Mouse (Mus musculus) heart, embryonic 12.5 days (tissue): ENCODE results near the gene Tmem200a. TPM values are rescaled to one million over a fixed set of nuclear protein-coding genes. Genes with fewer than 3 reads are reported as not detected.

Experiments
- ATAC-seq: fragments of 200-750 bp; cut with Nextera tagmentation; 2 replicates; pipeline ENCODE4 v1.8.0; 2017; ENCODE audit warnings: moderate TSS enrichment, moderate library complexity; ENCODE audit not compliant: insufficient number of reproducible peaks, low FRiP score
- H3K27ac ChIP-seq: fragments of 300-500 bp; sonication (generic); 2 replicates; pipeline ENCODE4 v1.5.1; 2016; ENCODE audit warnings: mild to moderate bottlenecking, moderate library complexity; ENCODE audit not compliant: poor library complexity, severe bottlenecking
- H3K27me3 ChIP-seq: fragments of 300-500 bp; sonication (generic); replicated peaks from 2 replicates; pipeline ENCODE4 v1.6.1; 2016; ENCODE audit warnings: mild to moderate bottlenecking, moderate library complexity
- H3K36me3 ChIP-seq: fragments of 300-500 bp; sonication (generic); 2 replicates; pipeline ENCODE4 v1.6.1; 2016; ENCODE audit warnings: mild to moderate bottlenecking, moderate library complexity
- H3K4me1 ChIP-seq: fragments of 300-500 bp; sonication (generic); replicated peaks from 2 replicates; pipeline ENCODE4 v1.6.1; 2016; ENCODE audit warnings: mild to moderate bottlenecking
- H3K4me2 ChIP-seq: fragments of 300-500 bp; sonication (generic); 2 replicates; pipeline ENCODE4 v1.6.1; 2016; ENCODE audit warnings: mild to moderate bottlenecking, moderate library complexity
- H3K4me3 ChIP-seq: fragments of 300-500 bp; sonication (generic); 2 replicates; pipeline ENCODE4 v1.5.1; 2016; ENCODE audit warnings: mild to moderate bottlenecking
- H3K9ac ChIP-seq: fragments of 300-500 bp; sonication (generic); 2 replicates; pipeline ENCODE4 v1.6.1; 2016; ENCODE audit warnings: mild to moderate bottlenecking, moderate library complexity
- H3K9me3 ChIP-seq: fragments of 300-500 bp; sonication (generic); replicated peaks from 2 replicates; pipeline ENCODE4 v1.6.1; 2016; ENCODE audit warnings: mild to moderate bottlenecking, moderate library complexity
- WGBS: fragments of 180-500 bp; shearing (Covaris S2); methylation state at CpG from one replicate; pipeline ENCODE4 v1.1.7; 2016; 5-methylcytosine and 5-hydroxymethylcytosine counted together
- polyA plus RNA-seq: library from polyadenylated mRNA; unstranded; fragments of >200 nt; fragmentation: Nextera tagmentation; extraction: Ambion mirVana; gene quantifications from 2 replicates; pipeline ENCODE4 v1.2.1, GENCODE M21; 2016

The Tmem200a gene
- polyA plus RNA-seq, 1 experiment from 2014 or later = 1.1 TPM

DNA sequence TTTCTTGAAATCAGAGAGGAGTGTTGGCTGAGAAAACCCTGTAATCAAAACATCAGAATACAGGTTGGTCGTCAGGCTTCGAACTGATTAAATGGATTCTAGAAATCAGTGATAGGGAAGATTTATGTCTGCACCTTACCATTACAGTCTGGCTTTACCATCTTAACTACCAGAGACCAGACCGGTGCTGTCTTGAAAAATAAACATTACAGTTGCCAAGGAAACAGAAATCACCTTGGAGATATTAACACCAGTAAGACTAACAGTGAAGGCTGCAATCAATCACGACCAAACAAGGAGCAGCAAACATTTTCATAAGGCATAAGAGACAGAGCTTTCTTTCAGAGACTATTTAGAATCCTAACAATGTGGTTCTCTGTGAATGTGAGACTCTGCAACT lies 116.0 kb downstream of the Tmem200a start:
- no peaks in the 10 kb centered on the region for H3K27me3 ChIP-seq
- H3K4me3 ChIP-seq = no peak overlapping the region
- H3K9ac ChIP-seq = no peak overlapping the region
- H3K4me1 ChIP-seq = no peaks in the 10 kb centered on the region
- WGBS = 50% methylated on average over 4 of the region's 4 CpGs
- H3K4me2 ChIP-seq = no peak overlapping the region
- no peak for ATAC-seq
- no peak overlapping the region for H3K27ac ChIP-seq
- peaks cover 10% of the 10 kb centered on the region; the same call in 1 of the 2 replicates for H3K9me3 ChIP-seq
- H3K36me3 ChIP-seq = no peaks in the 10 kb centered on the region

DNA sequence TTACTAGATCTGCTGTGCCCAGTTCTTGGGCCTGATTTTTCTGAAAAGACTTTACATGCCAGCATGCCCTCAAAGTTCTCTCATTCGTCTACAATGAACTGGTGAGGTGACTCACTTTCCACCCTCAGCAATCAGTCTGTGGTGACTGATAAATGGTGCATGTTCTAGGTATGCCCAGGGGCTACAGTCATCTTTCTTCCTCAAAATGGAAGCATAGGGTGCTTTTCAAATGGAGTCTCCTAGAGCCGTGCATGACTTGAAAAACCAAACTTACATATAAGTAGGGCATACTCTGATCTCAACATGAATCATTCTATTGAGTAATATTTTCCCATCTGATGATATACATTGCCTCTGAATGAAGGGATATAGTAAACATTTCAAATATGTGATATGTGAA lies 117.8 kb downstream of the Tmem200a start:
- no peak for ATAC-seq
- WGBS = 80% methylated on average over 2 of the region's 2 CpGs
- H3K27me3 ChIP-seq = no peaks in the 10 kb centered on the region
- H3K27ac ChIP-seq = no peak overlapping the region
- no peak overlapping the region for H3K4me2 ChIP-seq
- no peaks in the 10 kb centered on the region for H3K4me1 ChIP-seq
- H3K4me3 ChIP-seq = no peak overlapping the region
- H3K9me3 ChIP-seq = peaks cover 7% of the 10 kb centered on the region; the same call in 1 of the 2 replicates
- H3K36me3 ChIP-seq = no peaks in the 10 kb centered on the region
- no peak overlapping the region for H3K9ac ChIP-seq

DNA sequence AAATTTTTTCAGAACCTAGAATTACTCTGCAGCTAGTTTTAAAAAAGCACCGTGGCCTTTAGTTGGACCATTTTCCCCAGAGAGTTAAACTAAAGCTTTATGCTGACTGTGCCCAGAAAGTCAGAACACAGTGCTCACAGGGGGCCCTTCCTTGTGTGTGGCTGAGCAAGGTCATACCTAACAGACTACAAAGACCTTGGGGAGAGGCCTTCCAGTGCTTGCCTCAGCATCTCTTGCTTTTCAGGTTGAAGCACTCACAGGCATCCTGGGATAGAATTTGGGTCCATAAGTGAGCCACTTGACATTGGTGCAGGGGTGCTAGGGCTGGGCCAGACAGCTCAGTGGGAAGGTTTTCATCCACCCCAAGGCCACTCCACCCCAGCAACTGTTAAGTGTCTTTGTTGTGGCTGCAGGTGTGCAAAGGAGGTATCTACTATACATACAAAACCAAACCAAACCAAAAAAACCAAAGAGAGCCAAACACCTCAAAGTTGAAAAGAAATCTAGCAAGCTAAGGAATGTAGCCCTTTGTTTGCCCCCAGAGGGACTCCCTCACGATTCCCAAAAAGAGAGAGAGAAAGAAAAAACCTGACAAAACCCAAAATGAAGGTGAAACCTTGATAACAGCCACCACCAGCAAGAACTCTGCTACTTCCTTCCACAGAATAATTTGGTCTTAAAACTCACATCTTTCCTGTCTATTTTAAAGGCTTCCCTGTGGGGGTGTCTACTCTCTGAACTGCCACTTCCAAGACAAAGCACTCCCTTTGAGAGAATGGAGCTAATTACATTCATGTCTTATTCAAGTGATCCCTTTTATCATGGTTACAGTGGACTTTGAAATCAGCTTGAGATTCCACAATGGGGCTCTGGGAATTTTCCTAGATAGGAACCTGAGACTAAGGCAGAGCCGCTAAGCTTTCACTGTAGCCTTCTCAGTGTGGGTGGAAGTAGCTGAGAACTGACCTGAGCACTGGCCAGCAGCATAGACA lies 119.8 kb downstream of the Tmem200a start:
- Histone ChIP-seq H3K9me3 (peaks cover 6% of the 10 kb centered on the region; the same call in 1 of the 2 replicates), H3K4me1 (no peaks in the 10 kb centered on the region), H3K36me3 (no peaks in the 10 kb centered on the region), H3K27me3 (no peaks in the 10 kb centered on the region), H3K4me3 (no peak overlapping the region), H3K4me2 (no peak overlapping the region), H3K9ac (no peak overlapping the region), H3K27ac (no peak overlapping the region)
- 54% methylated on average over 3 of the region's 3 CpGs for WGBS
- ATAC-seq = no peak

DNA sequence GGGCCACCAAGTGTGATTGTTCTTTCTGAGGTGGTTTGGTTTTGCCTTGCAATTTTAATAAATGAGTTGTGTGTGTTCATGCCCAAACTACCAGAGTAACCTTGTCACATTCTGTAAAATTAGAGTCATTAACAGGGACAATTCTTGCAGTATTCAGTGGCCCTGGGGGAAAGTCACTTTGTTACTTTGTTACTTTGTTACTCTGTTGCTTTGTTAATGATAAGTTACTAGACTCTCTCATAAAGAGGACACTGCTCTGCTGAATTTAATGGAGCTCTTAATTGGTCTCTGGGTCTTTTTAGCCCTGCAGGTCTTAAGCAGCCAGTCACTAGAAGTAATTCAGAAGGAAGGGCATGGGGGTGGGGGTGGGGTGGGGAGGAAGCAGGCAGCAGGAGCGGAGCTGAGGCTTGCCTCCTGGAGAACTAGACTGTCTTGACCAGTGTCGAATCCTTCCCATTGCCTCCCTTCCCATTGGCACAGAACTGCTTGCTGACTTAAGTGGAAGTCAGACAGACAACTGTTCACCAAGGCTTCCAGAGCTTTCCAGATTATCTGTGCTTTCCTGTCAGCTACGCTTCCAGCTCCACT lies 124.1 kb downstream of the Tmem200a start:
- Histone ChIP-seq H3K27ac (no peak overlapping the region), H3K9ac (no peak overlapping the region), H3K4me3 (no peak overlapping the region), H3K4me1 (no peaks in the 10 kb centered on the region), H3K27me3 (peaks cover 9% of the 10 kb centered on the region; the same call in 1 of the 2 replicates), H3K4me2 (no peak overlapping the region), H3K36me3 (no peaks in the 10 kb centered on the region), H3K9me3 (no peaks in the 10 kb centered on the region)
- 70% methylated on average over 3 of the region's 3 CpGs for WGBS
- no peak for ATAC-seq

DNA sequence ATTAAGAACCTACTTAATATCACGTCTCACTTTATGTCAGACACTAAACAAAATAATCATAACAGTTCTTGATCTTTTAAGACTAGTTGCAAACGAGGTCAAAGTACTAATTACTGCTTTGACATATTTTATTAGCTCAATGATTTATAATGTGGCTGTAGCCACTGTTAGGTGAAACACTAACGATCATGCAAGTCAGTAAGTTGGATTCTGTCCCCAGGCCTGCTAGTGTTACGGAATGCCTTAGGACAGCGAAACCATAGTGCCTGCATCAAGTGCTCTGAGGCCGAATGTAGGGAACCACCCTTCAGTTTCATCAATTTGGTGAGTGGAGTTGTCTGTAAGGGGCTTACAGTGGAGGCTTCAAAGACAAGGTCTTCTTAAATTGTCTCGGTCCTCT lies 126.0 kb downstream of the Tmem200a start:
- peaks cover 9% of the 10 kb centered on the region; the same call in 1 of the 2 replicates for H3K27me3 ChIP-seq
- 77% methylated on average over 7 of the region's 7 CpGs for WGBS
- H3K4me2 ChIP-seq = no peak overlapping the region
- no peak overlapping the region for H3K4me3 ChIP-seq
- ATAC-seq = no peak
- no peak overlapping the region for H3K9ac ChIP-seq
- H3K9me3 ChIP-seq = no peaks in the 10 kb centered on the region
- no peak overlapping the region for H3K27ac ChIP-seq
- no peaks in the 10 kb centered on the region for H3K4me1 ChIP-seq
- no peaks in the 10 kb centered on the region for H3K36me3 ChIP-seq

DNA sequence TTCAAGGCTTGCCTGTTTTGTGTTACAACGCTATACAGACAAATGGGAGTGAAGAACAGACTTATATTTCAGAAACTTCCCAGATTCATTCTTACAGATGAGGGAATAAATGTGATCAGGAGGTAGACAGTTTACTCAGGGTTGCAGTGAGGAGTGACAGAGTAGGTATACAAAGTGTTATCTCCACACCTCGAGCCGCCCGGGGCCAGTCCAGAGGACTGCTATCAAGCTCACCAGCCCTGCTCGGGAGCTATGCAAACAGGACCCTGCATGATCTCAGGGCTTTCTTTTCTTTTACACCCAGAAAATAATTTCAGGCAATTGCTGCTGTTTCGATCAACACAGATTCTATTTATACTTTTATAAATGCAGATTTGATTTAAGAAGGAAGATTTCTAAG lies 126.7 kb downstream of the Tmem200a start:
- Histone ChIP-seq H3K9ac (no peak overlapping the region), H3K27me3 (peaks cover 9% of the 10 kb centered on the region; the same call in 1 of the 2 replicates), H3K4me1 (no peaks in the 10 kb centered on the region), H3K36me3 (no peaks in the 10 kb centered on the region), H3K4me2 (no peak overlapping the region), H3K27ac (no peak overlapping the region), H3K9me3 (no peaks in the 10 kb centered on the region), H3K4me3 (no peak overlapping the region)
- ATAC-seq = no peak
- WGBS = 38% methylated on average over 6 of the region's 6 CpGs

DNA sequence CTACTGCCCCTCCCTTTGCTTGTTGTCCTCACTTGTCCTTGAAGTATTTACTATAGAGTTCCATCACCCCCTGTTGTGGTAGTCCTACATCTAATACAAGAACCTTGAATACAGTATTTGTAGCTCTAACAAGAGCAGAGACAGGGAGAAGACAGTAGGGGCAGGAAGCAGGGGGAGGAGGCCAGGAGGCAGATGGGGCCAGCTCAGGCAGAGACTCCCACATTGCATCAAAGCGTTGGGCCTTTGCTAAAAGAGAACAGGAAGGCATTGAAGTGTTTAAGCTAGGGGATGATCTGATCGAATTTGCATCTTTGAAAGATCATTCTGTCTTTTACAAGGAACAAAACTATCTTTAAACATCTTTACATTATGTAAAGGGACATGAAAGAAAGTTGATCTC lies 133.0 kb downstream of the Tmem200a start:
- H3K27ac ChIP-seq = no peak overlapping the region
- no peak overlapping the region for H3K4me3 ChIP-seq
- H3K36me3 ChIP-seq = no peaks in the 10 kb centered on the region
- peaks cover 3% of the 10 kb centered on the region; the same call in 1 of the 2 replicates for H3K27me3 ChIP-seq
- no peaks in the 10 kb centered on the region for H3K4me1 ChIP-seq
- no peak overlapping the region for H3K9ac ChIP-seq
- no peak for ATAC-seq
- no peaks in the 10 kb centered on the region for H3K9me3 ChIP-seq
- no peak overlapping the region for H3K4me2 ChIP-seq
- WGBS = 61% methylated on average over 2 of the region's 2 CpGs

DNA sequence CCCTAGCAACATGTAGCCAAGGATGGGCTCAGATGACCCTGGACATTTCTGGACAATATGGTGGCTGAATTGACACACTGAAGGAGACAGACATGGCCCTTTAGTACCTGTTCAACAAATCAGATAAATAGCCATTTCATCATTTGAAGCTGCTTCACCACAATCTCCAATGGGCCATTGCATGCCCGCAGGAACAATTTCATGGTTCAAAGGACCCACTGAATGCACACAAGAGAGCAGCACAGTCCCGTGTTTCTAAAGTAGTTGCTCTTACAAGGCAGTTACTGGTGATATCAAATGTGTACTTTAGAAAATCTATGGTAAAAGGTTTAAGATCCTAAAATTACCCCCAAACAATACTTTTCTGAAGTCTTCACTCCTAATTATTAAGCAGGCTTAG lies 134.2 kb downstream of the Tmem200a start:
- Histone ChIP-seq H3K9me3 (no peaks in the 10 kb centered on the region), H3K4me3 (no peak overlapping the region), H3K9ac (no peak overlapping the region), H3K27me3 (no peaks in the 10 kb centered on the region), H3K27ac (no peak overlapping the region), H3K36me3 (no peaks in the 10 kb centered on the region), H3K4me2 (no peak overlapping the region), H3K4me1 (no peaks in the 10 kb centered on the region)
- ATAC-seq = no peak
- WGBS = 74% methylated on average over 2 of the region's 2 CpGs

DNA sequence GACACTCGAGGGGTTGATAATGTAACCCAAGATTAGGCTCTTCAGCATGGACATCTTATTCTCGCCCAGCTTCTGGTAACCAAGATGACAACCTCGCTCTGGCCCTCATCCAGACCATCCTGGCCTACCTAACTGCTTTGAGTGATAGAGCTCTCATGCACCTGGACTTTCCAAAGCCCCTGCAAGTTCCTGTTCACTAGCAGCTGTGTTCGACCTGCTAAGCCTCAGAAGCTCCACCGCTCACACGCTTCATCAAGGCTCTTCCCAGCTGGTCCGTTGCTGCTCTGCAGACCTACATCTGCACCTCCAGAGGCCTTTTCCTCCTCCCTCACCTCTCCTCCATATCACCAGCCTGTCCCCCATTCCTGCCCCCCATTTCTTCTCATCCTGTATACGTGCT lies 147.1 kb downstream of the Tmem200a start:
- ATAC-seq = no peak

DNA sequence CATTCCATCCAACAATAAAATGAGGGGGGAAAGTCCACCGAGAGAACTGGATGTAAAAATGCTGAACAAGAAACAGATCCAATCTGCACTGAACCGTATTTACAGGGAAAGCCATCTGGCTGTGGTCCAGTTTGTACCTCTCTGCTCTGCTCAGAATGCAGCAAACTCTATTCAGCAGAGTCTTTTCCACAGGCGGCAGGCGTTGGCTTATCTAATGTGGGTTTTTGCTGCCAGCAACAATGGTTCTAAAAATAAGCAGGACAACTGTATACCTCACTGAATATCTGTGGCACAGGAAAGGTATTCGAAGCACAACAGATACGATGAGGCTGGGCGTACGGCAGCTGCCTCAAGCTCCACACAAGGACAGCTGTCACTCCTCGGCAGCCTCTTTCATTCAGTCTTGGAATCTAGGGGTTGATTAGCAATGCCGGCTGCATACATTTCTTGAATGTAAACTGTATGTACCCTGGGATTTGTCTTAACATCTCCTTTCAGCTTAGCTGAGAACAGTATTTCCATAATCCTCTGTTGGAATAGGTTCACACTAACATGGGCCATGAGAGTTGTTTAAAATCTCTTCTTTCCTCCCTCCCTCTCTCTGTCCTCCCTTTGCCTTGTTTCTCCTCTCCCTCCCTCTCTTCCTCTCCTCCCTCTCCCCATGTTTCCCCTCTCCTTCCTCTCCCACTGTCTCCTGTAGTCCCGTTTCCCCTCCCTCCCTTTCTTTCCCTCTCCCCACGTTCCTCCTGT lies 149.3 kb downstream of the Tmem200a start:
- H3K27me3 ChIP-seq = no peaks in the 10 kb centered on the region
- no peak overlapping the region for H3K9ac ChIP-seq
- peak; percentile 48; the same call in 1 of the 2 replicates for ATAC-seq
- H3K4me3 ChIP-seq = no peak overlapping the region
- peaks cover 25% of the 10 kb centered on the region for H3K4me1 ChIP-seq
- peak overlapping the region; percentile 79 for H3K27ac ChIP-seq
- H3K4me2 ChIP-seq = peak overlapping the region; percentile 56
- H3K9me3 ChIP-seq = no peaks in the 10 kb centered on the region
- WGBS = 12% methylated on average over 12 of the region's 12 CpGs
- H3K36me3 ChIP-seq = no peaks in the 10 kb centered on the region

More for the DNA sequence above, 147.1 kb downstream of the Tmem200a start:
- Histone ChIP-seq H3K27me3 (no peaks in the 10 kb centered on the region), H3K9me3 (no peaks in the 10 kb centered on the region), H3K36me3 (no peaks in the 10 kb centered on the region), H3K27ac (no peak overlapping the region), H3K4me3 (no peak overlapping the region), H3K4me2 (no peak overlapping the region), H3K9ac (no peak overlapping the region), H3K4me1 (peaks cover 25% of the 10 kb centered on the region)
- WGBS = 76% methylated on average over 8 of the region's 8 CpGs
